Mouse (Mus musculus) intestine, postnatal 0 days (tissue): ENCODE measurements around the gene Kmt2a. TPM values are rescaled to one million over a fixed set of nuclear protein-coding genes. Genes with fewer than 3 reads are reported as not detected.
A peak's percentile ranks its signal among the peaks of the same experiment; 100 is the strongest.

Experiments used
- ATAC-seq: fragments of 200-750 bp; cut with Nextera tagmentation; 2 replicates; pipeline ENCODE4 v1.8.0; 2017; ENCODE audit warnings: mild to moderate bottlenecking, moderate TSS enrichment, moderate library complexity
- H3K27ac ChIP-seq: fragments of 300-500 bp; sonication (generic); 2 replicates; pipeline ENCODE4 v1.5.1; 2014; ENCODE audit warnings: mild to moderate bottlenecking, low read depth, low read length, moderate library complexity
- H3K27me3 ChIP-seq: fragments of 300-500 bp; sonication (generic); replicated peaks from 2 replicates; pipeline ENCODE4 v1.6.1; 2014; ENCODE audit warnings: low read length, mixed read lengths; ENCODE audit not compliant: control insufficient read depth, insufficient read depth
- H3K36me3 ChIP-seq: fragments of 300-500 bp; sonication (generic); 2 replicates; pipeline ENCODE4 v1.6.1; 2014; ENCODE audit warnings: mild to moderate bottlenecking, moderate library complexity; ENCODE audit not compliant: control insufficient read depth, insufficient read depth
- H3K4me1 ChIP-seq: fragments of 300-500 bp; sonication (generic); replicated peaks from 2 replicates; pipeline ENCODE4 v1.6.1; 2014; ENCODE audit warnings: antibody characterized with exemption, low read length, mixed read lengths; ENCODE audit not compliant: control insufficient read depth, insufficient read depth
- H3K4me2 ChIP-seq: fragments of 300-500 bp; sonication (generic); replicated peaks from 2 replicates; pipeline ENCODE4 v1.6.1; 2014; ENCODE audit warnings: low read depth, mild to moderate bottlenecking, moderate library complexity
- H3K4me3 ChIP-seq: fragments of 300-500 bp; sonication (generic); 2 replicates; pipeline ENCODE4 v1.5.1; 2014; ENCODE audit warnings: low read depth, low read length
- H3K9ac ChIP-seq: fragments of 300-500 bp; sonication (generic); 2 replicates; pipeline ENCODE4 v1.6.1; 2014; ENCODE audit warnings: mild to moderate bottlenecking, low read depth, low read length
- H3K9me3 ChIP-seq: fragments of 300-500 bp; sonication (generic); 2 replicates; pipeline ENCODE4 v1.6.1; 2016; ENCODE audit warnings: mixed run types; ENCODE audit not compliant: control insufficient read depth
- CTCF ChIP-seq: sonication (generic); IDR thresholded peaks from 2 replicates; pipeline ENCODE4 v1.5.1; 2016; ENCODE audit warnings: low read depth, mild to moderate bottlenecking, control low read depth, antibody characterized with exemption, moderate library complexity
- WGBS: fragments of 180-500 bp; shearing (Covaris S2); extraction: QIAGEN DNeasy Blood & Tissue Kit; methylation state at CpG from one replicate; pipeline ENCODE4 v1.1.7; 2014; 5-methylcytosine and 5-hydroxymethylcytosine counted together
- polyA plus RNA-seq: library from polyadenylated mRNA; unstranded; fragments of >200 nt; fragmentation: Nextera tagmentation; extraction: Ambion mirVana; gene quantifications from 2 replicates; pipeline ENCODE4 v1.2.1, GENCODE M21; 2015

Gene Kmt2a
- polyA plus RNA-seq, 1 experiment from 2014 or later, result 2.9 TPM

DNA sequence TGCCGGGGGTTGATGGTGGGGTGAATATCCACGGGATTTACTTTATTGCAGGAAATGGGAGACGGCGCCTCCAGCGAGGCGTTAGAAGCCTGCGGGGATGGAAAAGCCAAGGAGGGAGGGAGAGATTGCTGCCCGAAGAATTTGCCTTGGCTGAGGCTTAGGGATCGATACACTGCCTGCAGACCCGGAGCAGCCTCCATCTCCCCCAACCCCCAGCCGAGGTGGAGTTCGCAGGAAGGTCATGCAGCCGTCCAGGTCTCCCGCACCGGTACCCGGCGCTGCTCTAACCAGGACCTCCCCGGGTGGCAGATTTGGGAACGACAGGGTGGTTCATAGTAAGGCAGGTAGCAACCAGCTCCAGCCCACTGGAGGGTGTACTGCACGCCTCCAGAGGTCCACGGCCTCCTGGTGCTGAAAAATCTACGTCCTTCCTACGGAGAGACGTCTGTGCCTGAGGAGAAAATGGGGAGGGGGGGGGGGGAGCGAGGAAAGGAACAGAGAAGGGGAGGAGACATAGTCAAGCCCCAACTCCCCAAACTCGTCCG lies 1.4 kb upstream of the Kmt2a start:
- WGBS, result 0% methylated on average over 26 of the region's 27 CpGs
- peak; percentile 37 for TF ChIP-seq CTCF
- Histone ChIP-seq H3K36me3 (no peaks in the 10 kb centered on the region), H3K4me3 (peak overlapping the region; percentile 88), H3K4me2 (peak overlapping the region; percentile 98), H3K9ac (no peak overlapping the region), H3K4me1 (0 out of 2 replicates have a peak, but pooled peaks cover 10% of the 10 kb centered on the region), H3K27ac (no peak overlapping the region), H3K27me3 (0 out of 2 replicates have a peak, but pooled peaks cover 5% of the 10 kb centered on the region), H3K9me3 (no peaks in the 10 kb centered on the region)
- ATAC-seq, result no peak

DNA sequence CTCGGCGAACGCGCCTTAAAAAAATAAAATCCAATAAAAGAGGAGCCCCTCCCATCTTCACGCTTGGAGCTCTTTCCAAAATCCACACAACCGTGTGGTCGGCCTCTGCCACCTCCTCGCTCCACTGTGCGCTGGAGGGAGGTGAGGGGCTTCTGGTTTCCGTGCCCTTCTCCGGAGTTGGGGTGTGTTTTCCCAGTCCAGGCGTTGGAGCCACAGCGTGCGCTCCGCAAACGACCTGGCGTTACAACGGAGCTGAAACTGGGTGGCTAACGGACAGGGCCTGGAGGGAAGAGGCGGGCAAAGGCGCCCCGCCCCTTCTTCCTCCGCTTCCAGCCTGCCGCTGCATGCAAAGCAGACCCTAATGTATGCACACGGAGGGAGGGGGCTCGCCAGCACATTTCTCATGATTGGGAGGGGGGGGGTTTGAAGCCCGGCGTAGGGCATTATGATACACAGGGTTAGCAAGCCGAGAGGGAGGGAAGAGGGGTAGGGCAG lies 892 bp upstream of the Kmt2a start:
- Histone ChIP-seq H3K27me3 (0 out of 2 replicates have a peak, but pooled peaks cover 5% of the 10 kb centered on the region), H3K4me1 (0 out of 2 replicates have a peak, but pooled peaks cover 14% of the 10 kb centered on the region), H3K9ac (peak overlapping the region; percentile 52), H3K36me3 (no peaks in the 10 kb centered on the region), H3K4me3 (peak overlapping the region; percentile 88), H3K27ac (peak overlapping the region; percentile 83), H3K9me3 (no peaks in the 10 kb centered on the region), H3K4me2 (peak overlapping the region; percentile 98)
- TF ChIP-seq CTCF, result no peak
- peak; percentile 49; the same call in 1 of the 2 replicates for ATAC-seq
- WGBS, result under 1% methylated on average over 29 of the region's 29 CpGs

GRCm38 (mm10) chr9:44880309-44881081 lies 601 bp downstream of the Kmt2a start:
- H3K27ac ChIP-seq, result peak overlapping the region; percentile 86
- H3K4me3 ChIP-seq, result peak overlapping the region; percentile 88
- TF ChIP-seq CTCF, result 0 out of 2 replicates have a peak, but pooled peaks have one; percentile 0
- no peaks in the 10 kb centered on the region for H3K9me3 ChIP-seq
- H3K27me3 ChIP-seq, result 0 out of 2 replicates have a peak, but pooled peaks cover 5% of the 10 kb centered on the region
- 0% methylated on average over 41 of the region's 44 CpGs for WGBS
- peak overlapping the region; percentile 87 for H3K9ac ChIP-seq
- ATAC-seq, result peak; percentile 22
- no peaks in the 10 kb centered on the region for H3K36me3 ChIP-seq
- peak overlapping the region; percentile 98 for H3K4me2 ChIP-seq
- 0 out of 2 replicates have a peak, but pooled peaks cover 14% of the 10 kb centered on the region for H3K4me1 ChIP-seq

DNA sequence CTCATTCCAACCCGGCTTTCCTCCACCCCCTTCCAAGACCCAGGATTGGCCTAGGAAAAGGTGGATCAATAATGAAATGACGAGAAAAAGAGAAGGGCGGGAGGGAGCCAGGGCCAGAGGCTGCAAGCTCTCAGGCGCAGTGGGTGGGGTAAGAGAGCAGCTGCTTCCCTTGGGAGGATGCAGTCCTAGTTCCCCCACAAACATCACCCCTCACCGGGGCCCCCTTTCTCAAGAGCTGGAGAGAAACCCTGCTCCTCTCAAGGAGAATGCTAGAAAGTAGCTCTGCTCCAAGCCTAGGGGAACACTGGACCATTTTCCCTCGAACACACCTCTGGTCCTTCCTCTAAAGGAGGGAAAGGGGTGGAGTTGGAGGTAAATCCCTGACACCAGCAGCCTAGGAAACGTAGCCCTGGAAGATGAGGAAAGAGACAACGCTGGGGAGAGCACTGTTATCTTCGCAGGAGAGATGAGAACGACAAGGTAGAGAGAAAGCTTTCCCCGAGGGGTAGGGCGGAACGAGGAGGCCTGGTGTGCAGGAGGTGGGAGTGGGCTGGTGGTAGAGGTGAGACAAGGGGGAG lies 1.3 kb downstream of the Kmt2a start:
- Histone ChIP-seq H3K4me1 (0 out of 2 replicates have a peak, but pooled peaks cover 14% of the 10 kb centered on the region), H3K27me3 (0 out of 2 replicates have a peak, but pooled peaks cover 5% of the 10 kb centered on the region), H3K9me3 (no peaks in the 10 kb centered on the region), H3K4me3 (peak overlapping the region; percentile 88), H3K9ac (peak overlapping the region; percentile 87), H3K36me3 (peaks cover 3% of the 10 kb centered on the region; the same call in 1 of the 2 replicates), H3K27ac (peak overlapping the region; percentile 9), H3K4me2 (peak overlapping the region; percentile 98)
- under 1% methylated on average over 13 of the region's 13 CpGs for WGBS
- no peak for ATAC-seq
- TF ChIP-seq CTCF, result no peak

DNA sequence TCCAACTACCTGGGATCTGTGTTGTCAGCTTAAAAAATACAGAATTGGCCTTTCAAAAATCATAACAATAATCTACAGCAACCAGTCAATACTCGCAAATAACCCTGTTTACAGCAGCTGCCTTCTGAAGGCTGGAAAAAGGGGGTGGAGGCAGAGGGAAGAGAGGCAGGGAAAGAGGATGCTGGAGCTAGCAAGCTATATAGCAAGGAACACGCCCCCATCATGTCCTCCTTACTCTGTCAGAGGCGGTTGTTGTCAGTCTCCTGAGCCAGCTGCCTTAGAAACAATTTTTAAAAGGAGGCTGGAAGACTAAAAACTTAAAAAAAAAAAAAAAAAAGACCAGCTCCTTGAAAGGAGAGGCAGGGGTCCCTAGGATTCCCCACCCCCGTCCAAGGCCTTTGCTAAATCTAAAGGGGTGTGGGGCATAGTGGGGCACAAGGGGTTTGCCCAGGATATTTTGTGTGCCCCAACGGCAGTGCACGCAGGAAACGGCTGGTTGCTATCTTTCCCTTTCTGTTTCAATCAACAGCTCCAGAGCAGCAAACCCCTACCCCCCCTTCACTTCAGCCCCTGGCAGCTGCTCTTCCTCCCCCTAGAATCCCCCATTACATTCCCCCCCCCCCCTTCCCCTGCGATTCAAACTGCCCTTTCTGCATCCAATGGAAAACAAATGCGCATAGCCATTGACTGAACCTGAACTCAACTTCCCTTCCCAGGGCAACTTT lies 2.2 kb downstream of the Kmt2a start:
- 24% methylated on average over 9 of the region's 9 CpGs for WGBS
- no peak for ATAC-seq
- peaks cover 3% of the 10 kb centered on the region; the same call in 1 of the 2 replicates for H3K36me3 ChIP-seq
- H3K4me3 ChIP-seq, result peak overlapping the region; percentile 88
- no peak overlapping the region; the same call in 1 of the 2 replicates for H3K9ac ChIP-seq
- TF ChIP-seq CTCF, result no peak
- H3K27ac ChIP-seq, result 0 out of 2 replicates have a peak overlapping the region, but pooled peaks have one; percentile 9
- 0 out of 2 replicates have a peak, but pooled peaks cover 5% of the 10 kb centered on the region for H3K27me3 ChIP-seq
- no peaks in the 10 kb centered on the region for H3K9me3 ChIP-seq
- H3K4me2 ChIP-seq, result peak overlapping the region; percentile 98
- H3K4me1 ChIP-seq, result 0 out of 2 replicates have a peak, but pooled peaks cover 14% of the 10 kb centered on the region
